Mouse (Mus musculus) erythroblast, embryonic 14.5 days (primary cell): Measurements from ENCODE around the gene Hmx3.

Source experiments
- GATA1 ChIP-seq: IDR thresholded peaks from 2 replicates; pipeline ENCODE4 v1.6.1; 2012; ENCODE audit warnings: low read length, inconsistent platforms, mixed read lengths
- TAL1 ChIP-seq: IDR thresholded peaks from 3 replicates; pipeline ENCODE4 v1.6.1; 2012; ENCODE audit warnings: low read length, inconsistent platforms, mixed read lengths

- no peak for TF ChIP-seq GATA1
- no peak for TF ChIP-seq TAL1
Observed at GRCm38 (mm10) chr7:131544871-131545270, 2.2 kb downstream of the Hmx3 start.
